Mouse (Mus musculus) spleen, adult 10 weeks (tissue): ENCODE measurements around the gene Vmn1r184. TPM values are rescaled to one million over a fixed set of nuclear protein-coding genes. Genes with fewer than 3 reads are reported as not detected.

Experiments
- polyA plus RNA-seq: library from polyadenylated mRNA; stranded (reverse); fragments of 350-450 nt; fragmentation: Illumina TruSeq; extraction: RNeasy Lipid Tissue Mini Kit (QIAGEN cat#74804); gene quantifications from one replicate; pipeline ENCODE4 v1.2.3, GENCODE M21; 2015; ENCODE audit warnings: low replicate concordance; ENCODE audit not compliant: insufficient read depth

Vmn1r184 gene
- not detected for polyA plus RNA-seq

DNA sequence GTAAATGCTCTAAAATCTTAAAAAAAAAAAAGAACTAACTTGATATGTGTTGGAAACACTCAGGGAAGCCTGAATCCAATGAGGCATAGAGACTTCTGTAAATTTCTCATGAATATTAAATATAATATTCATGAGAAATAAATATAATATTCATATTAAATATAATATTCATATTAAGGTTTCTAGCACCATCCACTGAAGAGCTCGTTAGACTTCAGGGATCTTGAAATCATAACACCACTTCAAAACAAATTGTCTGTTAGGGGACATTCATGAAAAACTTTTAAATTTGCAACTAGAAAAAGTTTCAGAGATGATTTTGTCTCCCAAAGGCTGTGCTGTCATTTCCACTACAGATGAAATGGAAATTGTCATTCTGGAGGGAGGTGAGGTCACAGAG is at the start of gene Vmn1r184:
Vmn1r184 (plus strand) TSS at position 301 of the 400 bp plus-strand sequence.

DNA sequence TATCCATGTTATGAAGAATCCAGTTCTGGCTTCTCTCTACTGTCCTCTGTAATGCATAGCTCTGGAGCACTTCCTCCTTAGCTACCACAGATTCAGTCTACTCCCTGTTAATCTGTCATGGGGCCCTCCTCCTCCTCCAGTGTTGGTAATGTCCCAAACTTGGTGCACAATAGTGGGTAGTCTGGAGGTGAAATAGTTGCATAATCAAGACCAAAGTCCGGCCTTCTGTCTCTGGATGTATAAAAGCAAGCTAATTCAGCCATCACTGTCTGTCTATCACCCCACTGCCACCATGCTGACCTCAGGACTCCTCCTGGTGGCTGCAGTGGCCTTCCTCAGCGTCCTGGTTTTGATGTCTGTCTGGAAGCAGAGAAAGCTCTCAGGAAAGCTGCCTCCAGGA is 46.8 kb downstream of the Vmn1r184 start, which contains the start of gene Cyp2a4:
Cyp2a4 (plus strand) TSS at position 244 of the 400 bp plus-strand sequence.

Other genes starting within 250 kb of the Vmn1r184 start
- gene Cyp2b13, start 198.8 kb upstream of the Vmn1r184 start, polyA plus RNA-seq = not detected
- gene Cyp2b9, start 86.9 kb upstream of the Vmn1r184 start, polyA plus RNA-seq = not detected
- not detected for gene Cyp2a4, start 46.8 kb downstream of the Vmn1r184 start, polyA plus RNA-seq
- not detected for gene Nlrp9c, start 143.4 kb downstream of the Vmn1r184 start, polyA plus RNA-seq
- not detected for gene Nlrp4a, start 174.8 kb downstream of the Vmn1r184 start, polyA plus RNA-seq